Mouse (Mus musculus): ENCODE results near the gene Irf4.

DNA sequence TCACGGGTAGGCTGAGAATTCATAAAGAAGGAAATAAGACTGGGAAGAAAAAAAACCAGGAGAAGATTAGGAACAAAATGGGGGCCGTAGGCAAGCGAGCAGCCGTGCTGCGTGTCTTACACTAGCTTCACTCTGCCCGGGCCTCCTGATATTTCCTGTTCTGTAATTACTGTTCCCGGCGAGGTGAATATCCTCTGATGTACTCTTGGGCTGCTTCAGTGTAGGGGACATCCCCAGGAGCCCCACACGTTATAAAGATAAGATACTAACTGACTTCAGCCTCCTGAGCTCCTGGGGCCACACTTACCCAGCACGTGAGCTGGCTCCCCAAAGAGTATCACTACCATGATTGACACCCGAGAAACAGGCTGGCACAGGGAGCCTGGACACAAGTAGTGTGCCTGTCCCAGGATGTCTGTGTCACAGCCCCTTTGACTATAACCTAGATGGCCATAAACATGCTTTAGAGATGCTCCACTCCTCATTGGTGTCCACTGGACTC is 28.7 kb downstream of the Irf4 start:
- TF ChIP-seq POLR2A (IDR thresholded peaks at IDR 0.05; ENCODE audit: low read depth, low read length) (no peak), CTCF (conservative IDR thresholded peaks at IDR 0.05; ENCODE audit: insufficient read depth, insufficient read length, low read depth, low read length) (no peak)
